Mouse (Mus musculus): ENCODE data around the gene Myrf.
"Not testable (repeated sequence)": the region's sequence is repeated elsewhere in the genome, so short reads cannot be mapped to it uniquely, and the experiment has no call there.

Gene Myrf

GRCm38 (mm10) chr19:10176477-10176876 lies 64.1 kb downstream of the Myrf start:
- DNase-seq (ENCODE audit: low read depth): no peak

GRCm38 (mm10) chr19:10174956-10175355 lies 65.6 kb downstream of the Myrf start:
- no peak for DNase-seq (ENCODE audit: low read depth)

GRCm38 (mm10) chr19:10173844-10174539 lies 66.6 kb downstream of the Myrf start:
- DNase-seq (ENCODE audit: low read depth): no peak

DNA sequence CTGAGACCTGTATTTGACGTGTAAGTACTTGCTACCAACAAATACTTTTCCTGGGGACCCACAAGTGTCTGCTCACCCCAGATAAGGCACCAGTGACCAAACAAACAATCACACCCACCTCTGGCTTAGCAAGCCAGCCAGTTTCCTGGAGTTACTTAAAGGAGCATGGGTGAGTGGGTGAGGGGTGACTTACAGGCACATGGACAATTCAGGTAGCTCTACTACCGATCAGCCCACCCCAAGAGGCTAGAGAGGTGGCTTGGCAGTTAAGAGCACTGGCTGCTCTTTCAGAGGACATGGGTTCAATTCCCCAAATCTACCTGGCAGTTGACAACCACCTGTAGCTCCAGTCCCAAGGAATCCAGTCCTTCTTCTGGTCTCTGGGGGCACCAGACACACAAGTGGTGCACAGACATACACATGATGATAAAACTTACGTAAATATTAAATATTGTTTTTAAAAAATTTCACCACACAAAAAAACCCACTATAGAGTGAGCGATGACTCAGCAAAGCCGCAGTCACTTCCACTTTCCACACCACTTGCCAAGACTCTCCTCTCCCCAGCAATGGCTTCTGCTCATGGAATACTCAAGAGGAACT lies 67.3 kb downstream of the Myrf start:
- DNase-seq (ENCODE audit: low read depth): no peak

DNA sequence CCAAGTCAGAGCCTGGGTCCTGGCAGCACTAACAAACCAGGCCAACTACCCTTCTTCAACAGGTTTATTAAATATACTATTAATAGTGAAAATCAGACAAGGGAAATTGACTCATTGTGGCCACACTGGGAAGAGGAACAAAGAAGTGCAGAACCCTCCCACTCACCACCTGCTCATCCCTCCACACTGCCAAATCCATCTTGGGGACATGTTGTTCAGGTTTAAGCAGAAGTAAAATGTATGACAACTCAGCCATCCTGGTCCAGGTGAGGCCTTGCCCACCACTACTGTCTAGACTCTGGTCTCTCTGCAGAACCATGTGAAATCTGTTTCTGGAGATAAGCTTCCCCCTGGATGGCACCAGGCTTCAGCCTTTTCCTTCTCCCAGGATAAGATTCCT lies 68.7 kb downstream of the Myrf start:
- no peak for DNase-seq (ENCODE audit: low read depth)

- no peak for DNase-seq (ENCODE audit: low read depth)
Measured at GRCm38 (mm10) chr19:10171359-10171758, 69.2 kb downstream of the Myrf start.

- no peak for DNase-seq (ENCODE audit: low read depth)
Measured at GRCm38 (mm10) chr19:10170466-10170865, 70.1 kb downstream of the Myrf start.

- not testable (repeated sequence) for DNase-seq (ENCODE audit: low read depth)
Measured at GRCm38 (mm10) chr19:10169692-10170330, 70.7 kb downstream of the Myrf start.

- no peak for DNase-seq (ENCODE audit: low read depth)
Measured at GRCm38 (mm10) chr19:10169179-10169578, 71.4 kb downstream of the Myrf start.

DNA sequence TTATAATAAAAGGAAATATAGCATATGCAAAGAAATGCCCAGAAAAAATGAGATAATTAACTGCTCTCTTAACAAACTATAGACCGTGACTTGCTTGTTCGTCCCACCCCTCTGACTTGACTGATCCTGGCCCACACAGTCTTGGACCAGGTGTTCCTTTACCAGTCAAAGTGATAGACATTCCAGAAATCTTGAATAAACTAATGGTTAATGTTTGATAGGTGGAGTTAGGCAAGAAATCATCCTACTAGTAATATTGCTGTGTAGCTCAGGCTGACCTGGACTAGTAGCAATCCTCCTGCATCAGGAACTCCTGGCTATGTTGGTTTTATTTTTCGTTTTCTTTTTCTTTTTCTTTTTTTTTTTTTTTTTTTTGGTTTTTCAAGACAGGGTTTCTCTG lies 72.1 kb downstream of the Myrf start:
- no peak for DNase-seq (ENCODE audit: low read depth)

DNA sequence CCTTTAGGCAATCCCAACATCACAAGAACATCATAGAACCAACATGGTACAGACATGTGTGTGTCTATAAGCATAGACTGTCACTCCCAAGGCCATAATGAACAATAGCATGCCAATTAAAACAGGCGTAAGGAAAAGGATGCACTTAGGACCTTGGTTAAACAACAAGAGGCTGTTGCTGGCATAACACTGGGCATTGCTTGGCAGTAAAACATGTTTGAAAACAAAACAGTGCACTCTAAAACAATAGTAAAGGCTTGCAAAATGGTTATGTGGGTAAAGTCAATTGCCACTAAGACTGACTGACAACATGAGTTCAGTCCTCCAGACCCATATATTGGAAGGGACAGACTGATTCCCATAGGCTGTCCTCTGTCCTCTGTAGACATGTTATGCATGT lies 72.6 kb downstream of the Myrf start:
- no peak for DNase-seq (ENCODE audit: low read depth)

- DNase-seq (ENCODE audit: low read depth): no peak
Measured at GRCm38 (mm10) chr19:10167112-10167511, 73.4 kb downstream of the Myrf start.

- not testable (repeated sequence) for DNase-seq (ENCODE audit: low read depth)
Measured at GRCm38 (mm10) chr19:10165928-10166327, 74.6 kb downstream of the Myrf start.

- no peak for DNase-seq (ENCODE audit: low read depth)
Measured at GRCm38 (mm10) chr19:10163896-10164295, 76.7 kb downstream of the Myrf start.
